Mouse (Mus musculus): ENCODE measurements around the gene Scfd2.

Gene Scfd2

GRCm38 (mm10) chr5:74230525-74230924, 301.0 kb downstream of the Scfd2 start:
- DNase-seq, result no peak

- DNase-seq, result no peak
Observed at GRCm38 (mm10) chr5:74229775-74230413, 301.7 kb downstream of the Scfd2 start.

GRCm38 (mm10) chr5:74228938-74229337, 302.6 kb downstream of the Scfd2 start:
- DNase-seq, result no peak

- peak; percentile 28 for DNase-seq
Observed at GRCm38 (mm10) chr5:74227352-74227751, 304.2 kb downstream of the Scfd2 start.

- no peak for DNase-seq
Observed at GRCm38 (mm10) chr5:74226183-74226582, 305.4 kb downstream of the Scfd2 start.

- no peak for DNase-seq
Observed at GRCm38 (mm10) chr5:74224480-74224879, 307.1 kb downstream of the Scfd2 start.

GRCm38 (mm10) chr5:74222626-74223025, 308.9 kb downstream of the Scfd2 start:
- DNase-seq, result no peak

- no peak for DNase-seq
Observed at GRCm38 (mm10) chr5:74218524-74218923, 313.0 kb downstream of the Scfd2 start.

GRCm38 (mm10) chr5:74215125-74215524, 316.4 kb downstream of the Scfd2 start:
- DNase-seq, result no peak

GRCm38 (mm10) chr5:74214501-74215110, 317.0 kb downstream of the Scfd2 start:
- no peak for DNase-seq

- DNase-seq, result no peak
Observed at GRCm38 (mm10) chr5:74211346-74211745, 320.2 kb downstream of the Scfd2 start.

GRCm38 (mm10) chr5:74209640-74210039, 321.9 kb downstream of the Scfd2 start:
- DNase-seq, result no peak

- DNase-seq, result no peak
Observed at GRCm38 (mm10) chr5:74208438-74208837, 323.1 kb downstream of the Scfd2 start.

- no peak for DNase-seq
Observed at GRCm38 (mm10) chr5:74207209-74207608, 324.4 kb downstream of the Scfd2 start.

GRCm38 (mm10) chr5:74206649-74207048, 324.9 kb downstream of the Scfd2 start:
- peak; percentile 41 for DNase-seq

GRCm38 (mm10) chr5:74206038-74206437, 325.5 kb downstream of the Scfd2 start:
- DNase-seq, result no peak

GRCm38 (mm10) chr5:74205509-74205908, 326.1 kb downstream of the Scfd2 start:
- DNase-seq, result no peak

- DNase-seq, result no peak
Observed at GRCm38 (mm10) chr5:74204465-74204864, 327.1 kb downstream of the Scfd2 start.

- DNase-seq, result no peak
Observed at GRCm38 (mm10) chr5:74202515-74202914, 329.0 kb downstream of the Scfd2 start.

- no peak for DNase-seq
Observed at GRCm38 (mm10) chr5:74201570-74202357, 329.8 kb downstream of the Scfd2 start.

- DNase-seq, result no peak
Observed at GRCm38 (mm10) chr5:74200481-74200880, 331.1 kb downstream of the Scfd2 start.

GRCm38 (mm10) chr5:74199793-74200192, 331.8 kb downstream of the Scfd2 start:
- DNase-seq, result no peak

- no peak for DNase-seq
Observed at GRCm38 (mm10) chr5:74198446-74198845, 333.1 kb downstream of the Scfd2 start.
